Mouse (Mus musculus): ENCODE results near the gene Borcs7. TPM values are rescaled to one million over a fixed set of nuclear protein-coding genes. Genes with fewer than 3 reads are reported as not detected.
"Not testable (repeated sequence)": the region's sequence is repeated elsewhere in the genome, so short reads cannot be mapped to it uniquely, and the experiment has no call there.

Borcs7 gene
- polyA plus RNA-seq, 1 experiment from 2014 or later: 14.2 TPM

DNA sequence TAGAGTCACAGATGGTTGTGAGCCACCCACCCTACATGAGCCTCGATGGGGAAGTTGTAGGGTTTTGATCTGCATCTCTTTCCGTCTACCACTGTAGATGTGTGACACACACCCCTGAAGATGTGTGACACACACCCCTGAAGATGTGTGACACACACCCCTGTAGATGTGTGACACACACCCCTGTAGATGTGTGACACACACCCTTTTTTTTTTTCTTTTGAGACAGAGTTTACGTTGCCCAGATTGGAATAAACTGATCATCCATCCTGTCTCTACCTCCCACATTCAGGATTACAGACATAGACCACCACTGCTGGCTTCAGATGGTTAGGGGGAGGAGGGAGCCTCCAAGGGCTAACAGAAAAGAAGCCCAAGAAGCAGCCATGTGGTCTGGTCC, 39.2 kb downstream of the Borcs7 start:
- DNase-seq (ENCODE audit: low spot score): no peak

DNA sequence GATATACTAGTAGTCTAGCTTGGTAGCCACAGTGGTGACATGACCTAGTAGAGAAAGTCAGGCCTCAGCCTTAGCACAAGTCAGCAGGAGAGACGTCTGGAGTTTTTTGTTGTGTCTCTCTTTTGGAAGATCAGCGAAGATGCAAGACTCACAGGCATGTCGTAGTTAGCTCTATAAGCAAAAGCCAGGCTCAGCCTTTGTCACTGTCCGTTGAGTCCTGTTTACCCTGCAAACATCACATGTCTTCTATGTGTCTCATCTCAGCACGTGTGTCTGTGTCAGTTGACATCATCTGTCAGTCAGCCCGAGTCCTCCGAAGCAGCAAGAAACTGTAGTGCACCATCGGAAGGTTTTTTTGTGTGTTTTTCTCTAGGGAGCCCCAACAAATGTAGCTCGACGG, 41.6 kb downstream of the Borcs7 start:
- no peaks in the 10 kb centered on the region for H3K9me3 ChIP-seq (replicated peaks)
- H3K27me3 ChIP-seq (ENCODE audit: low read depth, poor library complexity, severe bottlenecking): no peaks in the 10 kb centered on the region
- 91% methylated on average over 10 of the region's 10 CpGs for WGBS
- DNase-seq (ENCODE audit: low spot score): no peak
- H3K36me3 ChIP-seq: peaks cover 12% of the 10 kb centered on the region; the same call in 1 of the 2 replicates
- H3K4me3 ChIP-seq: no peak overlapping the region
- H3K27ac ChIP-seq (replicated peaks): no peak overlapping the region
- H3K4me1 ChIP-seq: peaks cover 21% of the 10 kb centered on the region

More for the DNA sequence above, 39.2 kb downstream of the Borcs7 start:
- Histone ChIP-seq H3K27me3 (ENCODE audit: low read depth, poor library complexity, severe bottlenecking) (no peaks in the 10 kb centered on the region), H3K36me3 (peaks cover 25% of the 10 kb centered on the region; the same call in 1 of the 2 replicates), H3K4me3 (no peak overlapping the region), H3K9me3 (replicated peaks) (no peaks in the 10 kb centered on the region), H3K27ac (replicated peaks) (no peak overlapping the region), H3K4me1 (peaks cover 21% of the 10 kb centered on the region)
- WGBS: 91% methylated on average over 3 of the region's 3 CpGs

GRCm38 (mm10) chr19:46732673-46733072, 43.0 kb downstream of the Borcs7 start:
- not testable (repeated sequence) for DNase-seq (ENCODE audit: low spot score); H3K9me3 ChIP-seq (replicated peaks); H3K27ac ChIP-seq (replicated peaks); H3K27me3 ChIP-seq (ENCODE audit: low read depth, poor library complexity, severe bottlenecking); H3K4me3 ChIP-seq
- peaks cover 10% of the 10 kb centered on the region; the same call in 1 of the 2 replicates for H3K36me3 ChIP-seq
- 94% methylated on average over 5 of the region's 5 CpGs for WGBS
- peaks cover 12% of the 10 kb centered on the region for H3K4me1 ChIP-seq

GRCm38 (mm10) chr19:46733626-46734025, 43.9 kb downstream of the Borcs7 start:
- Histone ChIP-seq H3K27ac (replicated peaks) (no peak overlapping the region), H3K4me3 (no peak overlapping the region), H3K36me3 (0 out of 2 replicates have a peak, but pooled peaks cover 11% of the 10 kb centered on the region), H3K9me3 (replicated peaks) (no peaks in the 10 kb centered on the region), H3K27me3 (ENCODE audit: low read depth, poor library complexity, severe bottlenecking) (no peaks in the 10 kb centered on the region), H3K4me1 (peaks cover 3% of the 10 kb centered on the region; the same call in 1 of the 2 replicates)
- no peak for DNase-seq (ENCODE audit: low spot score)
- 91% methylated on average over 7 of the region's 7 CpGs for WGBS

DNA sequence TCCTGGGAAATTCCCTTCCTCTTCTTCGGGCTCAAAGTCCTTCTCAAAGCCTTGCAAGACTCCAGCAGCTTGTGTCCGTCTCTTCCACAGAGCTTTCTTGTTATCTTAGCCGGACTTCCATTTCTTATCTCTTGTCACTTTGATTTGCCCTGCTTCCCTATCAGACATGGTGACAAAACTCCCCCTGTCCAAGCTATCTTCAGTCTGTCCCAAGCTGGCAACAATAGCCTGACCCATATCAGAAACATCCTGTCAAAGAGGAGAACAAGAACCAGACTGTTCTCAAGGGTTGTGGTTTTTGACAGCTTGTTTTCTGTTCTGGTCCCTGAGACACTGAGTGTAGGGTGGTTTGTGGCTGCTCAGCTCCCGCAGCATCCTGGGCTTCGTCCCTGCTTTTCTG, 45.5 kb downstream of the Borcs7 start:
- Histone ChIP-seq H3K9me3 (replicated peaks) (no peaks in the 10 kb centered on the region), H3K27me3 (ENCODE audit: low read depth, poor library complexity, severe bottlenecking) (no peaks in the 10 kb centered on the region), H3K4me3 (no peak overlapping the region), H3K4me1 (no peaks in the 10 kb centered on the region; the same call in 1 of the 2 replicates), H3K36me3 (0 out of 2 replicates have a peak, but pooled peaks cover 15% of the 10 kb centered on the region), H3K27ac (replicated peaks) (no peak overlapping the region)
- WGBS: 71% methylated on average over 5 of the region's 5 CpGs
- DNase-seq (ENCODE audit: low spot score): no peak

DNA sequence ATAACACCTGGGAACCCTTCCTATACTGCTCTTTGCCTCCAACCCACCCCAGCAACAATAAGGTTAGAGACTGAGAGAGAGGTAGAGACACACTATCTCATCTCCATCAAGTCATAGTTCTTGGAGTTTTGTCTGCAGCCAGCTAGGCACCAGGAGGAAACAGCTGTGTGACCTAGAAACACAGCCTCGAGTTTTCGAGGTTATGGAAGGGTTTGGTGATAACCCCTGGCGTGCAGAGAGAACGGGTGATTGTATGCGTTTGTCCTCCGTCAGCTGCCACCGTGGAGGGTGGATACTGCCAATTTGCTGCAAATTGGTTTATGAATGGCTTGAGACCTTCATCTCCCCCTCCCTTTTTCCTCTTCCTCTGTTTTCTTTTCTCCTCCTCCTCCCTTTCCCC, 47.4 kb downstream of the Borcs7 start:
- H3K4me1 ChIP-seq: no peaks in the 10 kb centered on the region; the same call in 1 of the 2 replicates
- no peak for DNase-seq (ENCODE audit: low spot score)
- H3K36me3 ChIP-seq: 0 out of 2 replicates have a peak, but pooled peaks cover 15% of the 10 kb centered on the region
- no peak overlapping the region for H3K4me3 ChIP-seq
- no peaks in the 10 kb centered on the region for H3K27me3 ChIP-seq (ENCODE audit: low read depth, poor library complexity, severe bottlenecking)
- no peaks in the 10 kb centered on the region for H3K9me3 ChIP-seq (replicated peaks)
- H3K27ac ChIP-seq (replicated peaks): no peak overlapping the region
- 89% methylated on average over 7 of the region's 7 CpGs for WGBS

- Histone ChIP-seq H3K4me1 (no peaks in the 10 kb centered on the region; the same call in 1 of the 2 replicates), H3K36me3 (0 out of 2 replicates have a peak, but pooled peaks cover 8% of the 10 kb centered on the region), H3K27me3 (ENCODE audit: low read depth, poor library complexity, severe bottlenecking) (no peaks in the 10 kb centered on the region), H3K27ac (replicated peaks) (no peak overlapping the region), H3K9me3 (replicated peaks) (no peaks in the 10 kb centered on the region), H3K4me3 (no peak overlapping the region)
- peak; percentile 54 for DNase-seq (ENCODE audit: low spot score)
- WGBS: 59% methylated on average over 7 of the region's 7 CpGs
Observed at GRCm38 (mm10) chr19:46740341-46741008, 50.8 kb downstream of the Borcs7 start.

DNA sequence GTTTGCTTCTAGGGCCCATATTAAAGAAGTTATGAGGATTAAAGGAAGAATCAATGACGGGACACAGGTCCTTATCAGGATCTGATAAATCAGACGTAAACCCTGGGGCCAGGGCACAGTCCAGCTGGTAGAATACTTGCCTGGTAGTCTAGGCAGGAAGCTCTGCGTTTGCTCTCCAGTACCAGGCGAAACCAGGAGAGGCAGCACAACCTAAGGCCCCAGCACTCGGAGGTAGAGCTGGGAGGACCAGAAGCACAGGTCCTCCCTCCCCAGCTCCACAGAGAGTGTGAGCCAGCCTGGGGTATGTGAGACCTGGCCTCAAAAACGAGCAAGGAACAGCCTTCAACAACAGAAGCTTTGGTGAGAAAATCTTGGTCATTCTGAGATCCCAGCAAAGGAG, 51.9 kb downstream of the Borcs7 start:
- no peak for DNase-seq (ENCODE audit: low spot score)
- Histone ChIP-seq H3K4me3 (no peak overlapping the region), H3K27me3 (ENCODE audit: low read depth, poor library complexity, severe bottlenecking) (no peaks in the 10 kb centered on the region), H3K4me1 (no peaks in the 10 kb centered on the region), H3K27ac (replicated peaks) (no peak overlapping the region), H3K36me3 (0 out of 2 replicates have a peak, but pooled peaks cover 8% of the 10 kb centered on the region), H3K9me3 (replicated peaks) (no peaks in the 10 kb centered on the region)
- 49% methylated on average over 6 of the region's 6 CpGs for WGBS

DNA sequence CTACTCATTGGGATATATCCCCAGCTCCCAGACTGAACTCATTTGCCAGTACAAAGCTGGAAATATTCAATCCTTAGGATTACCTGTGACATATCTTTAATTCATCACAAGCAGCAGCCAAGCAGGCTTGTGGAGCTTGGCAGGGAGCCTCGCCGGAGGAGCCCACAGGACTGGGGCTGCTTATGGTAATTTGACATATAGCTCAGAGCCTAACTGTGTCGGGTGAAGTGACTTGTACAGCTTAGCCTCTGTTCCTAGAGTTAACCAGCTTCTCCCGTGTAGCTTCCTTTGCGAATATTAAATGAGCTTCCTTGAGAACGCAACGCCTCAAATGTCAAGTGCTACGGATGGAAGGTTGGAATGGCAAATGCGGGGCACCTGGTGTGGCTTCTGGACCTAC, 55.0 kb downstream of the Borcs7 start:
- H3K27me3 ChIP-seq (ENCODE audit: low read depth, poor library complexity, severe bottlenecking): no peaks in the 10 kb centered on the region
- H3K4me1 ChIP-seq: no peaks in the 10 kb centered on the region
- DNase-seq (ENCODE audit: low spot score): no peak
- no peaks in the 10 kb centered on the region for H3K36me3 ChIP-seq
- no peaks in the 10 kb centered on the region for H3K9me3 ChIP-seq (replicated peaks)
- H3K27ac ChIP-seq (replicated peaks): no peak overlapping the region
- no peak overlapping the region for H3K4me3 ChIP-seq
- 80% methylated on average over 9 of the region's 9 CpGs for WGBS

DNA sequence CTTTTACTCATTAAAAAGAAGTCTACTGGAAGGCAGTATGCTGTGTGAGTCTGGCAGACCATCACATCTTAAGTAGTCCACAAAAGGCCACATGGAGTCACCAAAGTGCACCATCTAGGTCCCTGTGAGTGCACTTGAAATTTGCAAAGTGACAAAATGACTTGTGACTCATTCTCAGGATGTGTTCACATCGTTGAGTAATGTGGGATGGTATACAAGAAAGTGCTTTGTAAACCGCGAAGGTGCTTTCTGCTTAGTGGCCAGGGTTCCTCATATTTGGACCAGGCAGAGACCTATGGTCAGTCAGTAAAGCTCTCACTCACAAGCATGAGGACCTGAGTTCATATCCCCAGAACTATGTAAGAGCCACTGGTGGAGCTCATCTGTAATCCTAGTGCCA, 58.1 kb downstream of the Borcs7 start:
- Histone ChIP-seq H3K4me1 (no peaks in the 10 kb centered on the region), H3K4me3 (no peak overlapping the region), H3K27me3 (ENCODE audit: low read depth, poor library complexity, severe bottlenecking) (no peaks in the 10 kb centered on the region), H3K9me3 (replicated peaks) (no peaks in the 10 kb centered on the region), H3K27ac (replicated peaks) (no peak overlapping the region), H3K36me3 (no peaks in the 10 kb centered on the region)
- 91% methylated on average over 3 of the region's 3 CpGs for WGBS
- DNase-seq (ENCODE audit: low spot score): no peak

GRCm38 (mm10) chr19:46752235-46752634, 62.5 kb downstream of the Borcs7 start:
- DNase-seq (ENCODE audit: low spot score): no peak
- WGBS: 91% methylated on average over 5 of the region's 5 CpGs

More at GRCm38 (mm10) chr19:46752235-46752634, 62.5 kb downstream of the Borcs7 start:
- Histone ChIP-seq H3K4me1 (no peaks in the 10 kb centered on the region), H3K9me3 (replicated peaks) (no peaks in the 10 kb centered on the region; the same call in 1 of the 2 replicates), H3K27ac (replicated peaks) (no peak overlapping the region), H3K27me3 (ENCODE audit: low read depth, poor library complexity, severe bottlenecking) (0 out of 2 replicates have a peak, but pooled peaks cover 3% of the 10 kb centered on the region), H3K36me3 (no peaks in the 10 kb centered on the region), H3K4me3 (no peak overlapping the region)
